Mouse (Mus musculus): Measurements from ENCODE around the gene Plxdc2. TPM values are rescaled to one million over a fixed set of nuclear protein-coding genes. Genes with fewer than 3 reads are reported as not detected.
"Not testable (repeated sequence)": the region's sequence is repeated elsewhere in the genome, so short reads cannot be mapped to it uniquely, and the experiment has no call there.

The Plxdc2 gene
- total and polyA plus RNA-seq, 3 experiments: 2.0 to 14.6 (median 9.9) TPM

DNA sequence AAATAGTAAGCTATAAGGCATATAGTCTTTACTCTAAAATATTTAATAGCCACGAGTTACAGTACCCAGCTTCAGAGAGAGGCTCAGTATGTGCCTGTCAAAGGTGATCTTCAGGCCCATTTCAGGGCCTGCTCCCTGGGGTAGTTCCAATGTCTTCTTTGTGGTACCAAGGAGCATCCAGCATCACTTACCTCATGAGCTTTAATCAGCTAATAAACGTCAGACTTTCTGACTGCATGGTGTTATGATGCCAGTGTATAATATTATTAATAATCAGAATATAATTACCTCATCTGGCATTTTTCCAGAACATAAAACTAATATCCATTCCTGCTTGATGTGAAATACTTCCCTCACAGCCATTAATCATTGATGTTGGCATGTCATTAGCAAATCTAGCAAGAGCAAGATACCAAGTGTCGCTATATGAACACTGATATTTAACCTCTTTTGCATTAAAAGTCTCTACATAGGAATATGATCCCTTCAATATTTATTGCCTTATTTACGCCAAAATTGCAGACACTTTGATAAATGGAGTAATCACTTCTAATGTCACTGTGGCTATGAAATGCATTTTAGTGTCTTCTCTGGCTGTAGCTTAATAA, 393.3 kb downstream of the Plxdc2 start:
- DNase-seq: no peak

DNA sequence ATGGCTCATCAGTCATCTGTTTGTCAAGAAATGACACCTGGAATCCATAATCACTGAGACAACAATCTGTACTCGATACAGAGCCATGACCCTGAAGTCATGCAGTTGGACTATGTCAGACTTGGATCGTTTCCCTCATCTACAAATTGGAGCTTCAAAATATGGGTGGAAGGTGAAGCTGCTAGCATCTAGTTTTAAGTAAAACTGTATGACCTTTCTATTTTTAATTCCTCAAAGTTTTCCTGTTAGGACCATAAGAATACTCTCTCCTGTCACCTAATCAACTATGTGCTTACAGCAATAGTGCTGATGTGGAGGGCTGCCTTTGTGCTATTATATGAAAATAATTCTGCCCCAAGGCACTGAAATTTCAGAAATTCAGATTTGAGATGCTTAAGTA, 401.1 kb downstream of the Plxdc2 start:
- no peak for DNase-seq

DNA sequence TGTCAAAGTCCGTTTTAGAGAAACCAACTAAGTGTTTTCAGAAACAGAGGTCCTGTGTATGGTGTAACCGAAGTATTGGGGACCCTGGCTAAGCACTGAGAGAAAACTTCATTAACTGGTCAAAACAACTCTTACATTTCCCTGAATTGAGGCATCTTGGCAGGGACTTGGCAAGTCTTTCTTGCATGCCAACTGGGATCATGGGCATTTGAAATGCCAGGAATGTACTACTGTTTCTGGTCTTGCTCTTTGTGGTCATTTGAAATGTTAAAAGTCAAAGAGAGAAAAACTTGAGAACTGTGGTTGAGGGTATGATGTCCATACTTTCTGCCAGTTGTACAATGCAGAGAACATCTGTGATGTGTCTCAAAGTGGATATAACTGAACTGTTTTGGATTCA, 403.7 kb downstream of the Plxdc2 start:
- no peak for DNase-seq

DNA sequence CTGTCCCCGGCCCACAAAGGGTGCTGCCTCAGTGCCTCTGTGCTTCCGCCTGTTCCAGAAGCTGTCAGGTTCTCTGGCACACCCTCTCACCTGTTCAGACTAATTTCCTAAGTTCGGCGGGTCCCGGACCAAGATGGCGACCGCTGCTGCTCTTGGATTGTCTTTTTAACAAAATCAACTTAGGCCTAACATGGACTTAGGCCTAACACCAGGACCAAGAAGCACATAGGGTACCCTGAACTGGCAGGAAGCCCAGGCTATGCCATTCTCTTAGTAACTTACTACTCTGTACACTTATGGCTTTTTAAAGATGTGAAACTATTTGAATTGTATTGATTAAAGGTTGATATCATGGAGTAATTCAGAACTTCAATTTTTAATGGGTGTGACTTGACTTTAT, 413.0 kb downstream of the Plxdc2 start:
- not testable (repeated sequence) for DNase-seq

DNA sequence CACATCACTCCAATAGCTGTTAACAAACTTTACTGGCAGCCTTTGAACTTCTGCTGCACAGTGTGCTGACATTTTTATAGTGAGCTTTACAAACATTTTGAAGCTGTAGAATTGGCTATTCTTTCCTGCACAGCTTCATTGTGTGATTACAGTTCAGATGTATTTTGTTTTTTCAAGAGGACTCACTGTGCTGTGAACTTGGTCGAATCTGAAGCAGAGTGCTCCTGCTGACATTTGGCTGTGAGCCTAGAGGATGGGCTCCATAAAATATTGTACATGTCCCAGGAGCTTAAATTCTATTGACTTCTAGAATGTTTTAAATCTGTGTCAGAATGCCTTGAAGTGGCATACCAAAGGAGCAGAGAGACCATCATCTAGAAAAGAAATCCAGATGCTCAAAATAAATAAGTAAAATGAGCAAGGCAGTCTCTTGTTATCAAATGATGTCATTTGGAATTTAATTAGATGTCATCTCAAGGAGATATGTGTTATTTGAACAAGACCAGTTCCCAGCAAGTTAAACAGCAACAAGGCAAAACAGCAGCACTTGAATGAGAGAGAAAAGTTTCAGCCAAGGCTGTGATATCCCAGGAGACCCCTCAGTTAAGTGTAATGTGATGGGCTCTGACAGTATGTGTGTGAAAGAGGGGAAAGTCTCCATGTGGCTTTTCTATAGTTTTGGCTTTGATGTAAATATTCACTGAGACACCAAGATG, 417.5 kb downstream of the Plxdc2 start:
- no peak for DNase-seq

DNA sequence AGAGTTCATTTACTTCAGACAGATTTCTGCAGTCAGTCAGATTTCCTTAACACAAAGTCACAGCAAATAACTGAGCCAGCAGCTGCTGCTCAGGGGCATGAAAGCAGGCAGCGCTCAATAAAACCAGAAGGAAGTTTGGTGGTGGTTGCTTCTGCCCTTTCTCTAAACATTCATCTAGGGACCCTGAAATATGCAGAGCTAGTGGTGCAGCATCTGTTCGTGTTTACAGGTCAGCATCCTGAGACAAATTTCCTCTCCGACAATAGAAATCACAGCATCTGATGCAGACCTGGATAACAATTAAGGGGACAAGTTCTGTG, 418.0 kb downstream of the Plxdc2 start:
- DNase-seq: no peak

DNA sequence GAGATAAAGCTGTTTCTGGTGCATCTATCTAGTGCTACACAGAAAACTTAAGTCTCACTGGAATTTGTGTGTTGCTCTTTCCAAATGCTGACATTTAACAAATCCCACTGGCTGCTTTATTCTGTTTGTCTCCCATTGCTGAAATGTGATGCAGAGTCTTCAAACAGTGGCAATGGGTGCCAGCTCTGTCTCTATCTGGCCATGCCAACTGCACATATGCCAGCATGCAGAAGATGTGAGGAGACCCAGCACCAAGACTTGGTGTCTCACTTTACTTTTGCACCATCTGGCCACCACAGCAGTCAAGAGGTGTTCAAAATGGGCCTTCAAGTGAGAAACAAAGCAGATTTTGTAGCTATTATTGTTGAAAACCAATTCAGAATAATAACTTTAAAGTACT, 439.2 kb downstream of the Plxdc2 start:
- DNase-seq: no peak

All from adrenal gland, adult 2 months (tissue).